Mouse (Mus musculus) CH12F3 (cell line): ENCODE data around the gene Mdc1.
"Not testable (repeated sequence)": the region's sequence is repeated elsewhere in the genome, so short reads cannot be mapped to it uniquely, and the experiment has no call there.

ENCODE experiments used
- in situ Hi-C: fragments of 300-500 bp; cut with MboI; formaldehyde crosslinking; loops from 2 replicates; pipeline ENCODE4 v1.14.3; 2020; ENCODE audit warnings: low sequenced_read_pairs

Mdc1 gene

DNA sequence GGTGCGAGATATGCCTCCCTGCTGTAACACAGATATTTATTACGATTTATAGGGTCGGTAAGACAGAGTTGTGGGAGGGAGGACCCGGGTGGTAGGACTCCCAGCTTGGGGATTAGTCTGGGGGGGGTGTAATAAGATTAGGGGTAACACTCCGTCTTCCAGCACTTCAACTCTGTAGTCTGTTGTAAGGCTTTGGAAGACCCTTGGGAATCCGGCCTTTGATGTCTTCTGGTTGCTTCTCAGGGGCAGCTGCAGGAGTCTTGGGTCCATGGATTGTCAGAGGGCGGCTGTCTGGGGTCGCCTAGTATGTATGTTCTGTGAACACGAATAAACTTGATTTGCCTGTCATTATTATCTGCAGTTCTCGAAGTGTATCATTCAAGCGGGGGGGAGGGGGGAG lies 18.8 kb upstream of the Mdc1 start:
- in situ Hi-C loops, result no loop called here

DNA sequence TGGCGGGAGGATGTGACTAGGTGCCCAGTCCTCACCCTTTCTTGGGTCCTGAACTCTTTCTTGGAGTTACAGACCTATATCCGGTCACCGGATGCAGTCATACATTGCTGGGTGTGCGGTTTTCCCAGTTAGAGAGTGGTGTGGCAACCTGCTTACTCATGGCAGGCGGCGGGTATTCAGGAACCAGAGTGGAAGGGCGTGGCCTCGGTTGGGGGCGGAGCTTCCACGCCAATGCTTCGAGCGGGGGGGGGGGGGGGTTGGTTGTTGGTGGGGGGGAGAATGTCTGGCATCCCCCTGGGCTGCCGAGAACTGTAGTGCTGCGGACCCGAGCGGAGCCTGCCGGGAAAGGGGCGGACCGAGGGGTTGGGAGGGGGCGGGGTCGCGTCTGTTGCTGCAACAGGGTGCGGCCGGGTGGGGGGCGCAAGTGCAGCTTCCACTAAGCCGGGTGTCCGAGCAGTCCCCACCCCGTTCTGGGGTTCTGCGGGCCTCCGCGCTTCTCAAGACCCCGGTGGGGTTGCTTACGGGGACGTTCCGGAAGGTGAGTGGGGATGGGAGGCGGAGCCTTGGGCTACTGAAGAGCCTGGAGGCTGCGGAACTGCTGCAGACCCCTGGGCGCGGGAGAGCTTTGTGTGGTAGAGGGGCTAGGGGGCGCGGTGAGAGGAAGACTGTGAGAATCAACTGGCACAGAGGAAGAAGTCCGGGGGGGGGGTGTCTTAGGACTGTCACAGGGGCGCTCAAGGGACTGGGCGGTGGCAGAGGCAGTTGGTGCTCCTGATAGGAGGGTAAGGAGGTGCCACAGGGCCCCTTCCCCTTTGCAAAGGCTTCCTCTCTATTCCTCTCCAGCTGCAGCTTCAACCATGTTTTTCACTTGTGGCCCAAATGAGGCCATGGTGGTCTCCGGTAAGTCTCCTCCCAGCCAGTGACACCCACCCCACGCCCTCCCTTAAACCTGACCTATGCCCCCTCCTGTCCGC lies 18.1 kb upstream of the Mdc1 start, which contains the start of gene Flot1:
Gene Flot1, plus strand, starts transcription at position 267 of the 974 bp plus-strand sequence.
- in situ Hi-C loops, result no loop called here

DNA sequence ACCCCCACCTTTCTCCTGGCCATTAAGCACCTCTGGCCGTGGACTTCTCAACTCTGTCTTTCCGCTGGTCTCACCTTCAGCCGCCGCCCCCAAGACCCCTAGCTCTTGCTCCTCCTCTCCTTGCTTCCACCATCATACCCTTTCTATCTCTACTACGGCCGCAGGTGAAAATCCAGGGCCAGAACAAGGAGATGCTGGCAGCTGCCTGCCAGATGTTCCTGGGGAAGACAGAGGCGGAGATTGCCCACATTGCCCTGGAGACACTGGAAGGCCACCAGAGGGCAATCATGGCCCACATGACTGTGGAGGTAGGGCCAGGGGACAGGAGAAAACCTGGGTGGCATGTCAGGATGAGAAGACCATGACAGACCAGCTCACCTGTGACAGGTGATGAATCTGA lies 16.9 kb upstream of the Mdc1 start:
- in situ Hi-C loops, result no loop called here

DNA sequence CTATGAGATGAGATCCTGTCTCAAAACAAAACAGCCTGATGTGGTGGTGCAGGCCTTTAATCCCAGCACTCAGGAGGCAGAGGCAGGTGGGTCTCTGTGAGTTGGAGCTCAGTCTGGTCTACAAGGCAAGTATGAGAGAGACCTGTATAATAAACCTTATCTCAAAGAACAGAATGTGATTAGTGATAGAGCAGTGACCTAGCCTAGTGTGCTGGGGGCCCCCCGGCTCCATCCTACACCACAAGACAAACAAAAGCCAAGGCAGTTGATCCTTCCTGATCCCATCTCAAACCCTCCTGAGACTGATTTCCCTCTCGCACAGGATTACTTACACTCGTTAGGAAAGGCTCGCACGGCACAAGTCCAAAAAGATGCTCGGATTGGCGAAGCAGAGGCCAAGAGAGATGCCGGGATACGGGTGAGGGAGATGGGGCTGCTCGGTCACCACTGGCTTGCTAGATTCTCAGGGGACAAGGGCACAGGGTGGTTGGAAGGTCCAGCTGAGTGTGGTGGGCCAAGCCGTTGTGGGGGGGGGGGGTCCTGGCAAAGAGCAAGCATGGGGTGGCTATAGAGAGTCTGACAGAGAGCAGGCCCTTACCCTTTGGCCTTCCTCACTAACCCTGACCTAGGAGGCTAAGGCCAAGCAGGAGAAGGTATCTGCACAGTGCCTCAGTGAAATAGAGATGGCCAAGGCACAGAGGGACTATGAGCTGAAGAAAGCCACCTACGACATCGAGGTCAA lies 16.0 kb upstream of the Mdc1 start:
- in situ Hi-C loops, result no loop called here

DNA sequence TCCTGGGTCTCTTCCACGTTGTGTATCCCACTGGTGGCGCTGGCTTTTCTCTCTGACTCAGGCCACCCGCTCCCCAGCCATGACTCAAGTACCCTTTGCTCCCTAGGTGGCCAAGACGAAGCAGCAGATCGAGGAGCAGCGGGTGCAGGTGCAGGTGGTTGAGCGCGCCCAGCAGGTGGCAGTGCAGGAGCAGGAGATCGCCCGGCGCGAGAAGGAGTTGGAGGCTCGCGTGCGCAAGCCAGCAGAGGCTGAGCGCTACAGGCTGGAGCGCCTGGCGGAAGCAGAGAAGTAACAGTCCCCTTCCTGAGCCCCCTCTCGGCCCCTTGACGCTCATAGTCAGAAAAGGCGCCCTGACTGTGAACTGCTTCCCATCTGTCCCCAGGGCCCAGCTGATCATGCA lies 11.6 kb upstream of the Mdc1 start:
- in situ Hi-C loops, result loop anchor here (5.0 kb wide), 1 partner anchor 43 kb away; no protein-coding TSS in a partner anchor

DNA sequence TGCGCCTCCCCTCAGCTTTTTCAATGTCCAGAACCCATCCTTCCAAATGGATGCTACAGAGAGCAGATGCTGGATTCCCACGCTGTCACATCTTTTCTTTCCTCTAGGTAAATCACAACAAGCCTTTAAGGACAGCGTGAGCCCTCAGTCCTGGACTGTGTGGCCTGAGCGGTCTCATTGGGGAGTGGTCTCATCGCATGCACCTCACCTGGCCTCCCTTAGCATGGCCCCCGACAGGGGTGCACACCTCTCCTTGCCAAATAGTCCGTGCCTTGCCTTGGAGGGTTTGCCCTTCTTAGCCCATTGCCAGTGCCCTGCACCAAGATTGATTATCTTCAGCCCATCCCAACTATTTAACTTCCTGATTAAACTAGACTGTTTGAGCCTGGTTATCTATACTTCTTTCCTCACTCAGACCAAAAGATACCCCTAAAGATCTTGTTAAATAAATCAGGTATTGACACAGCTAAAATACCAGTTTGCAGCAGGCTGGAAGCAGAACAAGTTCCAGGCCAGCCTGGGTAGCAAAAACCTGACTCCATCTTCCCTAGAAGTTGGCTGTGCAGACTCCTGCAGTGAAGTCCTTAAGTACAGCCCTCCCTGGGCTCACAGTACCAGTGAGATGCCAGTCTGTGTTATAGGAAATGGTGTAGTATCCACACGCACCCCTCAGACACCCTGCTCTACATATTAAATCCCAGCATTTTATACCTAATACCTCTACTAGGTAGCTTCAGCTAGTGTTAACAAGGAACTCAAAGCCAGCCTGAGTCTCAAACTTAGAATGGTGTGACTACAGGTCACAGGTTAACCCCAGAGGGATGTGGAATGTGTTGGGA lies 8.7 kb upstream of the Mdc1 start:
- in situ Hi-C loops, result loop anchor here (5.0 kb wide), 1 partner anchor 40 kb away; no protein-coding TSS in a partner anchor

DNA sequence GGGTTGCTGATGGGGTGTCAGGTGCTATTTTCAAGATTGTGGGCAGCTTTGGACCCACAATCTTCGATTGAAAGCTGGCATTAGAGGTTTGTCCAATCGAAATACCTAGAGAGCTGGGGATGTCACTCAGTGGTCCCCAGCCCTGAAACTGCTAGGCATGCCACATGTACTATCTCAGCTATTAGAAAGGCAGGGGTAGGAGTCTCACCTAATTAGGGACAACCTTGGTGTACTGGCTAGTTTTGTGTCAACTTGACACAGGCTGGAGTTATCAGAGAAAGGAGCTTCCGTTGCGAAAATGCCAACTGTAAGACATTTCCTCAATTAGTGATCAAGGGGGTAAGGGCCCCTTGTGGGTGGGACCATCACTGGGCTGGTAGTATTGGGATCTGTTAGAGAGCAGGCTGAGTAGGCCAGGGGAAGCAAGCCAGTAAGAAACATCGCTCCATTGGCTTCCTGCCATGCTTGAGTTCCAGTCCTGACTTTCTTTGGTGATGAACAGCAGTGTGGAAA lies 8.0 kb upstream of the Mdc1 start:
- in situ Hi-C loops, result loop anchor here (5.0 kb wide), 1 partner anchor 39 kb away; no protein-coding TSS in a partner anchor

DNA sequence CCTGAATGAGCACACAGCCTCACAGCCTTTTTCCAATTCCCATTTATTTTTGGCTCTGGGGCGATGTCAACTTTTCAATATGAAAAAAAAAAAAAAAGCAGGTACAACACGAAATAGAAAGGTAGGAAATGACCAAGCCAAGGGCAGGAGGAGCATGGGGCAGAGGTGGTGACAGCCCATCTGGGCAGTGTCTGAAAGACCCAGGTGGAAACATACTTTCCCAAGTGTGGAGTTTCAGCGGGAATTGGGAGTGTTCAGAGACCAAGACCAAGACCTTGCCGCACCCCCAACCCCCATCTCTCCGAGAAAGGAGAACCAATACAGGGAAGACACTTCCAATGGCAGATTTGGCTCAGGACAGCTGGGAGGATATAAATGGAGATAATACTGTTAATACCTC lies 7.4 kb upstream of the Mdc1 start:
- in situ Hi-C loops, result loop anchor here (5.0 kb wide), 1 partner anchor 38 kb away; no protein-coding TSS in a partner anchor

DNA sequence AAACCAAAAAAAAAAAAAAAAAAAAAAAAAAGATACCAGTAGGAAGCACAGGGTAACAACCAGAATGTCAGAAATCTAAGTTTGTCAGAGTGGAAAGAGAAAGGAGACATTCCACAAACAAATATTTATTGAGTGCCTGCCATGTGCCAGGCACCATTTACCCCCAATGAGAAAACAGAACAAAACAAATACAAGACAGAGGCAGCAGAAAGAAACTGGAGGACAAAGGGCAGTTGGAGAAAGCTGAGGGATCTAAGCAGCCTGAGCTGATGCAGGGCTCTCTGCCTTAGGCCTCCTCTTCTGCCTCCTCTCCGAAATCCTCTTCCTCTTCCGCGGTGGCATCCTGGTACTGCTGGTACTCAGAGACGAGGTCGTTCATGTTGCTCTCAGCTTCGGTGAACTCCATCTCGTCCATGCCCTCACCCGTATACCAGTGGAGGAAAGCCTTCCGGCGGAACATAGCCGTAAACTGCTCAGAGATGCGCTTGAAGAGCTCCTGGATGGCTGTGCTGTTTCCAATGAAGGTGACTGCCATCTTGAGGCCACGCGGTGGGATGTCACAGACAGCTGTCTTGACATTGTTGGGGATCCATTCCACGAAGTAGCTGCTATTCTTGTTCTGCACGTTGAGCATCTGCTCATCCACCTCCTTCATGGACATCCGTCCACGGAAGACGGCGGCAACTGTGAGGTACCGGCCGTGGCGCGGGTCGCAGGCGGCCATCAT lies 6.5 kb upstream of the Mdc1 start:
- in situ Hi-C loops, result loop anchor here (5.0 kb wide), 1 partner anchor 37 kb away; no protein-coding TSS in a partner anchor

DNA sequence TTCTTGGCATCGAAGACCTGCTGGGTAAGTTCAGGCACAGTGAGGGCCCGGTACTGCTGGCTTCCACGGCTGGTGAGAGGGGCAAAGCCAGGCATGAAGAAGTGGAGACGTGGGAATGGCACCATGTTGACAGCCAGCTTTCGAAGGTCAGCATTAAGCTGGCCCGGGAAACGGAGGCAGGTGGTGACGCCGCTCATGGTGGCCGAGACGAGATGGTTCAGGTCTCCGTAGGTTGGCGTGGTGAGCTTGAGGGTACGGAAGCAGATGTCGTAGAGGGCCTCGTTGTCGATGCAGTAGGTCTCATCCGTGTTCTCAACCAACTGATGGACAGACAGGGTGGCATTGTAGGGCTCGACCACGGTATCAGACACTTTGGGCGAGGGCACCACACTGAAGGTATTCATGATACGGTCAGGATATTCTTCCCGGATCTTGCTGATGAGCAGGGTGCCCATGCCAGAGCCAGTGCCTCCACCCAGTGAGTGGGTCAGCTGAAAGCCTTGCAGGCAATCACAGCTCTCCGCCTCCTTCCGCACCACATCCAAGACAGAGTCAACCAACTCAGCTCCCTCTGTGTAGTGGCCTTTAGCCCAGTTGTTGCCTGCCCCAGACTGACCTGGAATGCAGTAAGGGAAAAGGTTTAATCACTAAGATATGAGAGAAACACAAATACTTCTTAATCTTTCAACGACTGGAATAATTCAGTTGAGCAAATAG lies 5.7 kb upstream of the Mdc1 start:
- in situ Hi-C loops, result no loop called here

DNA sequence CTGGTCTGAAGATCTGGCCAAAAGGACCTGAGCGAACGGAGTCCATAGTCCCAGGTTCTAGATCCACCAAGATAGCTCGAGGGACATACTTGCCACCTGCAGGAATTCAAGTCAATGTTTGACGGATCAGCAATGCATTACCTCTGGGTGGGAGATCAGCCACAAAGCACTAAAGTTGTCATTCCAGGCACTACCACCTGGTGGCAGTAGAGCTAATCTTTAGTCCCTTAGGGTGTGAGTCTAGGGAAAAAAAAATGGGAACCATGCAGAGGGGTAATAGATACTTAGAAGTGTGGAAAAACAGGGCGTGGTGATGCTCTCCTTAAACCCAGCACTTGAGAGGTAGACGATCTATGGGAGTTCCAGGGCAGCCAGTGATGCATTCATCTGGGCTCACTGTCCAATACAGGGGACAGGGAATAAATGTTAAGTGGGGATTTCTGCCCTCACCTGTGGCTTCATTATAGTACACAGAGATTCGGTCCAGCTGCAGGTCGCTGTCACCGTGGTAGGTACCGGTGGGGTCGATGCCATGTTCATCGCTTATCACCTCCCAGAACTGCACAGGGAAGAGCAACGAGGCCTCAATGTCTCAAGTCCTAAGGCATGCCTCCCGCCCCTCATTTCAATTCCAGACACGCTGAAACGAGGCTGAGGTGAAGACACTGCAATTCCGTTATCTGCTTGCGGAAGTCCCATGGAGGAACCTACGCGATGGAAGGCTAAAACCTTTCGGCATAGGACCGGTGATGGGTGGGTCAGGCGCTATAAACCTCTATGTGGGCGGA lies 4.9 kb upstream of the Mdc1 start:
- in situ Hi-C loops, result no loop called here

DNA sequence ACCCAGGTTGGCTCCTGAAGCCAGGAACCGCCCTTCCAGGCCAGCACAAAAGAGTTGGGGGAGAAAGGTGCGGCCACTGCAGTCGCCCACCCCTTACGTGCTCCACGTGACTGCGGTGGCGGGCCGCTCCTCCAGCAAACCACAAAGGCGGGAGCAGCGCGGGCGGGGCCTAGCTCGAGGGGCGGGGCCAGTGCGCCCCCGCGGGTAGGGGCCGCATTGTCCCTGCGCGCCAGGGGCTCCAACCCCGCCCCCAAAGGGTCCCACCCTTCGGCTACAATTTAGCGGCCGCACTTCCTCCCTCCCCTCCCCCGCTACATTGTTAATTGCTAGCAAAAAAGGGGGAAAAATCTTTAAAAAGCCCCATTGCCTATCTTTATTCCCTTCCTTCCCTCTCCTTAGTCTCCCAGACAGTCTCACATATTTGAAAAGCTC lies 4.3 kb upstream of the Mdc1 start:
- in situ Hi-C loops, result no loop called here

DNA sequence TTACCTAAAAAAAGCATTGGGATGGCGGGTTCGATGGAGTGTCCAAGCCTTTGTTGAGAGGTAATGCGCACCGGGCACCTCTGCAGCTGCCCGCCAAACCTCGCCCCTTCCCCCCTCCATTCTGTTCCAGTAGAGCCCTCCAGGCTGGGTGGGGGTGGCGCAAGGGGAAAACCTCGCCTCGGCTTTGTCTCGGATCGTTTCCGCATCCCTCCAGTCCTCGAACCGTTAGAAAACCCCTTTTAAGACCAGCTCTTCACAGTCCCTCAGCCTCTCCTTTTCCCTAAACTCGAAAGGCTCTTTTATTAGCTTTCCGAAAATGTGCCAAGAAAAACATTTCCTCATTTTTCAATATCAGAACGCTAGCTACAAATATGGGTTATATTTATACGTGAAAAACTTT lies 3.8 kb upstream of the Mdc1 start:
- in situ Hi-C loops, result no loop called here

DNA sequence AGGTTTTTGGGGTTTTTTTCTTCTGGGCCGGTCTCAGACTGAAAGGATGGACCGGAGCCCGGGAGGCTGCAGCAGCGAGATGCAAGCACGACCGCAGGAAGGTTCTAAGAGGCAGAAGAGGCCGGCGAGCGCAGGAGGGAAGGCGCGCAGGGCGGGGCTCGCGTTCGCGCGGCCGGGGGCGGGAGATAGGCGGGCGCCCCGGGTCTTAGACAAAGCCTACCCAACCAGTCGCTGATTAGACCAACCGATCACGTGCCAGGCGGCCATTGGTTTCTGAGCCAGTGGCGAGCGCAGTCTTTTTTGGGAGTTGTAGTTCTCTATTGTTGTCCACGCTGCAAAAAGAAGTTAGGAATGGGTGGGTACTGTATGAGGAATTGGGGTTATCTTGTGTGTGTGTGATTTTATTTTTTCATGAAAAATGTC lies 3.2 kb upstream of the Mdc1 start, which contains the start of gene Tubb5:
Gene Tubb5, minus strand, starts transcription at position 185 of the 423 bp plus-strand sequence.
- in situ Hi-C loops, result no loop called here

DNA sequence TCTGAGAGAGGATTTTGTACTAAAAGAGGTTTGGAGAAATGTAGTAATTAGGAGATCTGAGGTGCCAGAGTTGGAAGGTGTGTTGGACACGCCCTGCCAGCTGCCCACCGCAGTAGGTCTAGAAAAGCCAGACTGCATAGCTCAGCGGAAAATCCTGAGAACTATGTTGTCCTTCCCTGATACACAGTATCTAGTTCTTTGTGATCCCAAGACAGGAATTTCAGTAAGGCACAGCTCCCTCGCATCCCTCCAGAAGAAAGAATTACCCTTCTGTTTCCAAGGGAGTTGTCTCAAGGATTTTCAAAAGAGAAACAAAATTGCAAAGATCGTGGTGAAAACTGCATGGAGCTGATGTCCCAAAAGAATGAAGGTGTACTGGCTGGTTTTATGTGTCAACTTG lies 2.7 kb upstream of the Mdc1 start:
- in situ Hi-C loops, result no loop called here

DNA sequence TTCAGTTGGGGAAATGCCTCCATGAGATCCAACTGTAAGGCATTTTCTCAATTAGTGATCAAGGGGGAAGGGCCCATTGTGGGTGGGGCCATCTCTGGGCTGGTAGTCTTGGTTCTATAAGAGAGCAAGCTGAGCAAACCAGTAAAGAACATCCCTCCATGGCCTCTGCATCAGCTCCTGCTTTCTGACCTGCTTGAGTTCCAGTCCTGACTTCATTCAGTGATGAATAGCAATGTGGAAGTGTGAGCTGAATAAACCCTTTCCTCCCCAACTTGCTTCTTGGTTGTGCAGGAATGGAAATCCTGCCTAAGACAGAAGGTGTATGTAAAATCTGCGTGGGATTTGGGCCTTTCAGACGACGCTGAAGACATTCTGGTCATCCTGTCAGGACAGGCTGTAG lies 2.3 kb upstream of the Mdc1 start:
- in situ Hi-C loops, result not testable (repeated sequence)

DNA sequence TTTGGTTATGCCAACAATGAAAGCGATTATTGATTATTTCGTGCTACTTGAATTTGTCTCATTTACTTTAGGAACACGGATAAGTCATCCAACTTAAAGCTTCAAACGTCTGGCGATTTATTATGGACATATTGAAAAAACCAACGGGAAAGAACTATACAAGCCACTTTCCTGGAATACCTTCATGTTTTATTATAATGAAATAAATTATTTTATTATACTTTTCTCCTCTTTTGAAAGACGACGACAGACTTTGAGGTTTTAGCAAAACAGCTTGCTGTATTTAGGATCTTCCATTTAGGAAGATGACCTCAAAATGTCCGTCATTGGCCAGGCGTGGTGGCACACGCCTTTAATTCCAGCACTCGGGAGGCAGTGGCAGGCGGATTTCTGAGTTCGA lies 754 bp upstream of the Mdc1 start:
- in situ Hi-C loops, result no loop called here

DNA sequence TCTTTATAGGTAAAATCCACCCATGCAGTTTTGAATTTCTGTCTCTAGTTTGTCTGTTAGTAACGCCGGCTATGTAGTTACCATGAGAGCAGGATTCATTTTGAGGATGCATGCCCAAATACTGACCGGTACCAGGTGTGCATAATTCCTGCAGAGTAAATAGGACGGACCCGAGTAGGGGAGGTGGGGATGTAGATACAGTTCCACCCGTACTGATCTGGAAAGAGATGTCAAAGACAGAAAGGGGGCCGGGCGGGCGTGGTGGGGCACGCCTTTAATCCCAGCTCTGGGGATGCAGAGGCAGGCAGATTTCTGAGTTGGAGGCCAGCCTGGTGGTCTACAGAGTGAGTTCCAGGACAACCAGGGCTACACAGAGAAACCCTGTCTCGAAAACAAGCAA lies 691 bp downstream of the Mdc1 start:
- in situ Hi-C loops, result no loop called here
